Mouse (Mus musculus) bone marrow, adult 2 months (tissue): Measurements from ENCODE around the gene Map3k5.

Experiments
- CTCF ChIP-seq: fragments of 200-500 bp; IDR thresholded peaks from 2 replicates; pipeline ENCODE4 v1.5.1; 2011; ENCODE audit warnings: low read length, control low read depth; ENCODE audit not compliant: control insufficient read depth, insufficient read depth
- POLR2A ChIP-seq: fragments of 200-500 bp; IDR thresholded peaks from 2 replicates; pipeline ENCODE4 v1.6.1; 2011; ENCODE audit warnings: low read depth, mild to moderate bottlenecking, control low read depth, low read length, borderline replicate concordance; ENCODE audit not compliant: control insufficient read depth

DNA sequence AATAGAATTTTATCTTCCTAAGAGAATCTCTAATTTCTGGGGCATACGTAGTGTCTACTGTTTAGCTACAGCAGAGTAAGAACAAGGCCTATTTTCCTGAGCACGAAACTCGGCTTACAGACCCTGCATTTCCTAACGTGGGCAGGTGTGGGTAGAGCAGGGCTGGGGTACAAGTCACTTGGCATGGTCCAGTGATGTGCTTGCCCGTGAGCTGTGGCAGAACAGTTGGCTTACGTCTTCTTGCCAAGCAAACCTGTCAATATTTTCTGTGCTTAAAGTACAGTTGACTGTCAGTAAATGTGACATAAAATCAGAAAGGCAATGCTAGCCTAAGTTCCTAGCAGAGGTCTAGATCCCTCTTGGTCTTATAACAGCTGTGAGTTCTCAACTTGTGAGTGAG, 12.4 kb downstream of the Map3k5 start:
- TF ChIP-seq CTCF = no peak
- no peak for TF ChIP-seq POLR2A
